In genomic region chr7:128583213-128583948, GRCm38 (mm10) we compare ENCODE assay signal across 9 mouse cellular contexts. TPM values are rescaled to one million over a fixed set of nuclear protein-coding genes. Genes with fewer than 3 reads are reported as not detected.
DNase-seq lines count a peak whose midpoint lies in the region; ATAC-seq and TF ChIP-seq lines count a peak whose summit lies in the region.
"Had no signal": no experiment of that assay in that cellular context is flagged by ENCODE, and none has a peak within 500 bp of the region (broad histone marks: within the 10 kb centered on the region; RNA-seq: fewer than 3 reads in every experiment).

No protein-coding gene starts in this region.

- peak; percentile 30 for DNase-seq in R1 (ENCODE audit: low read depth, low spot score)
- DNase-seq in left cerebral cortex, adult 18-20 months (ENCODE audit: low spot score in 2 of 2) = peak; percentile 77 to 83
- no peak for DNase-seq in yolk sac, embryonic 10.5 days (ENCODE audit: low spot score)
- DNase-seq in hindbrain, embryonic 14.5 days (ENCODE audit: low spot score) = no peak
- no peak for DNase-seq in thymus, adult 2 months

- no peaks in the 10 kb centered on the region for H3K36me3 ChIP-seq in intestine, postnatal 0 days (ENCODE audit: control insufficient read depth, insufficient read depth)
- H3K36me3 ChIP-seq in intestine, embryonic 15.5 days = no peaks in the 10 kb centered on the region
- no peaks in the 10 kb centered on the region for H3K36me3 ChIP-seq in hindbrain, embryonic 14.5 days (replicated peaks; ENCODE audit: control insufficient read depth, insufficient read depth)
- no peaks in the 10 kb centered on the region for H3K36me3 ChIP-seq in thymus, adult 2 months (ENCODE audit: control insufficient read depth, insufficient read depth, low read length)
- H3K36me3 ChIP-seq: neural tube, embryonic 12.5 days had no signal

- no peak overlapping the region for H3K4me3 ChIP-seq in intestine, postnatal 0 days (ENCODE audit: low read depth, low read length)
- no peak overlapping the region for H3K4me3 ChIP-seq in intestine, embryonic 15.5 days (replicated peaks)
- no peak overlapping the region for H3K4me3 ChIP-seq in hindbrain, embryonic 14.5 days (replicated peaks; ENCODE audit: low read length)
- H3K4me3 ChIP-seq in thymus, adult 2 months (ENCODE audit: control insufficient read depth, insufficient read depth, low read length) = no peak overlapping the region
- H3K4me3 ChIP-seq: neural tube, embryonic 12.5 days had no signal

- ATAC-seq in intestine, postnatal 0 days = 0 out of 2 replicates have a peak, but pooled peaks have one; percentile 10
- no peak for ATAC-seq in intestine, embryonic 15.5 days
- peak; percentile 98 for ATAC-seq in frontal cortex, adult (ENCODE audit: low TSS enrichment)
- no peak for ATAC-seq in hindbrain, embryonic 14.5 days (ENCODE audit: low FRiP score)

- no peak overlapping the region for H3K9ac ChIP-seq in intestine, postnatal 0 days (ENCODE audit: low read depth, low read length)
- H3K9ac ChIP-seq in intestine, embryonic 15.5 days = no peak overlapping the region
- H3K9ac ChIP-seq in hindbrain, embryonic 14.5 days = no peak overlapping the region
- H3K9ac ChIP-seq: neural tube, embryonic 12.5 days had no signal

- H3K27ac ChIP-seq in intestine, postnatal 0 days (ENCODE audit: low read depth, low read length) = no peak overlapping the region
- no peak overlapping the region for H3K27ac ChIP-seq in intestine, embryonic 15.5 days
- H3K27ac ChIP-seq in hindbrain, embryonic 14.5 days = no peak overlapping the region
- H3K27ac ChIP-seq in thymus, adult 2 months (ENCODE audit: control insufficient read depth, insufficient read depth, low read length) = no peak overlapping the region
- H3K27ac ChIP-seq: neural tube, embryonic 12.5 days had no signal

- H3K4me2 ChIP-seq in intestine, postnatal 0 days (replicated peaks; ENCODE audit: low read depth) = no peak overlapping the region
- H3K4me2 ChIP-seq in intestine, embryonic 15.5 days (replicated peaks) = no peak overlapping the region
- no peak overlapping the region for H3K4me2 ChIP-seq in hindbrain, embryonic 14.5 days (replicated peaks)
- H3K4me2 ChIP-seq: neural tube, embryonic 12.5 days had no signal

- 0 out of 2 replicates have a peak, but pooled peaks have one; percentile 10 for TF ChIP-seq CTCF in intestine, postnatal 0 days (IDR thresholded peaks at IDR 0.05; ENCODE audit: low read depth)
- no peak for TF ChIP-seq CTCF in thymus, adult 2 months (IDR thresholded peaks at IDR 0.05; ENCODE audit: borderline replicate concordance, control insufficient read depth, extremely low read depth, insufficient read depth, low read length, poor library complexity)

- 76% methylated on average over 6 of the region's 6 CpGs for WGBS in intestine, postnatal 0 days
- 79% methylated on average over 6 of the region's 6 CpGs for WGBS in intestine, embryonic 15.5 days
- WGBS in hindbrain, embryonic 14.5 days = 86% methylated on average over 6 of the region's 6 CpGs
- WGBS in thymus, adult 2 months = 93% methylated on average over 6 of the region's 6 CpGs

- no peak for TF ChIP-seq POLR2A in thymus, adult 2 months (IDR thresholded peaks at IDR 0.05; ENCODE audit: control insufficient read depth, extremely low read depth, insufficient read depth, low read length, poor library complexity)

- no peaks in the 10 kb centered on the region for H3K27me3 ChIP-seq in intestine, postnatal 0 days (replicated peaks; ENCODE audit: control insufficient read depth, insufficient read depth, low read length)
- H3K27me3 ChIP-seq in intestine, embryonic 15.5 days (replicated peaks) = no peaks in the 10 kb centered on the region
- H3K27me3 ChIP-seq in hindbrain, embryonic 14.5 days (ENCODE audit: control insufficient read depth, insufficient read depth, low read length) = no peaks in the 10 kb centered on the region
- H3K27me3 ChIP-seq in thymus, adult 2 months (ENCODE audit: control insufficient read depth, insufficient read depth, low read length) = no peaks in the 10 kb centered on the region
- H3K27me3 ChIP-seq: neural tube, embryonic 12.5 days had no signal

- no peaks in the 10 kb centered on the region for H3K4me1 ChIP-seq in intestine, postnatal 0 days (replicated peaks; ENCODE audit: control insufficient read depth, insufficient read depth, low read length)
- no peaks in the 10 kb centered on the region for H3K4me1 ChIP-seq in intestine, embryonic 15.5 days (replicated peaks)
- no peaks in the 10 kb centered on the region for H3K4me1 ChIP-seq in hindbrain, embryonic 14.5 days (replicated peaks; ENCODE audit: control insufficient read depth, insufficient read depth, low read length)
- H3K4me1 ChIP-seq in thymus, adult 2 months (replicated peaks; ENCODE audit: control insufficient read depth, insufficient read depth, low read length) = no peaks in the 10 kb centered on the region

- H3K9me3 ChIP-seq in intestine, postnatal 0 days (ENCODE audit: control insufficient read depth) = no peaks in the 10 kb centered on the region
- H3K9me3 ChIP-seq in intestine, embryonic 15.5 days = no peaks in the 10 kb centered on the region
- no peaks in the 10 kb centered on the region for H3K9me3 ChIP-seq in hindbrain, embryonic 14.5 days (ENCODE audit: control insufficient read depth, low read length)
- H3K9me3 ChIP-seq: neural tube, embryonic 12.5 days had no signal

RNA-seq across cellular contexts. Expression of gene Inpp5f, which starts 27.7 kb away (rescaled TPM):
- 8.3 and 9.3 TPM in 2 replicates for polyA plus RNA-seq in intestine, postnatal 0 days (2015; fragmentation: Nextera tagmentation; extraction: Ambion mirVana)
- polyA plus RNA-seq in intestine, embryonic 15.5 days (2015; fragmentation: Nextera tagmentation; extraction: Ambion mirVana) = 17.3 and 17.9 TPM in 2 replicates
- 100 to 1,000 TPM in 1 of 2 experiments, 10 to 100 TPM in 1; 96.5 to 103 TPM for total RNA-seq in left cerebral cortex, adult 18-20 months (2021)
- polyA plus RNA-seq in hindbrain, embryonic 14.5 days (2014; fragmentation: Nextera tagmentation; extraction: Ambion mirVana) = 418 and 450 TPM in 2 replicates
- polyA plus RNA-seq in thymus, adult 2 months (2012; rRNA removed) = 3.8 and 4.1 TPM in 2 replicates

RNA-seq across cellular contexts. Expression of gene Bag3, which starts 60.0 kb away (rescaled TPM):
- 7.4 and 7.5 TPM in 2 replicates for polyA plus RNA-seq in intestine, postnatal 0 days (2015; fragmentation: Nextera tagmentation; extraction: Ambion mirVana)
- polyA plus RNA-seq in intestine, embryonic 15.5 days (2015; fragmentation: Nextera tagmentation; extraction: Ambion mirVana) = 10.9 and 12.3 TPM in 2 replicates
- total RNA-seq in left cerebral cortex, adult 18-20 months (2021) = 10 to 100 TPM in 1 of 2 experiments, 1 to 10 TPM in 1; 9.4 to 10.2 TPM
- 2.9 and 3.4 TPM in 2 replicates for polyA plus RNA-seq in hindbrain, embryonic 14.5 days (2014; fragmentation: Nextera tagmentation; extraction: Ambion mirVana)
- polyA plus RNA-seq in thymus, adult 2 months (2012; rRNA removed) = 14.5 and 19.1 TPM in 2 replicates

Comparison
In these comparisons a context has a peak if more than half of its experiments do, and no peak if none do; other contexts are left out.
1. ATAC-seq: peak in intestine, postnatal 0 days (single experiment) and frontal cortex, adult (single experiment); none in intestine, embryonic 15.5 days (single experiment) and hindbrain, embryonic 14.5 days (single experiment).
2. DNase-seq: peak in R1 (single experiment) and left cerebral cortex, adult 18-20 months (2 of 2); none in yolk sac, embryonic 10.5 days (single experiment), hindbrain, embryonic 14.5 days (single experiment) and thymus, adult 2 months (single experiment).
3. RNA of gene Inpp5f, which starts 27.7 kb away (polyA plus RNA-seq): 418 to 450 TPM in hindbrain, embryonic 14.5 days; 17.3 to 17.9 TPM in intestine, embryonic 15.5 days, 8.3 to 9.3 TPM in intestine, postnatal 0 days and 3.8 to 4.1 TPM in thymus, adult 2 months; every median in the first group is over 10 times any median in the second.